Mouse (Mus musculus): ENCODE data around the gene Ski. TPM values are rescaled to one million over a fixed set of nuclear protein-coding genes. Genes with fewer than 3 reads are reported as not detected.

The Ski gene
- polyA plus RNA-seq, 1 experiment from 2014 or later = 24.4 TPM

DNA sequence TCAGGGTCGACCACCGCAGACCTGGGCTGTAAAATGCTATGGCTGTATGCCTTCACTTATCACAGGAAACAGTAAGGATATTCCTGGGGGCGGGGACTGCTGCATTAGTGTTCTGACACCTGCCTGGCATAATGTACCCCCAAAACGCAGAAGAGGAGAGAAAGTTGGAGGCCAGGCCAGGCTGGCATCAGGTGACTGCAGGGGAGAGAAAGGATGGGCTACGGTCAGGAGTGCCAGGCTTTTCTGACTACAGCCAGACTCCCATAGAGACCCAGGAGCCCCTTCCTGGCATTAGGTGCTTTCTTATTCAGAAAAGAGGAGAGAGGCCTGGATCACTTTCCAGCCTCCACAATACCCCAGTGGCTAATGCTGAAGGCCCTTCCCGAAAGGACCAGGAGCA is 17.1 kb upstream of the Ski start:
- Histone ChIP-seq H3K4me1 (replicated peaks; ENCODE audit: control insufficient read depth, insufficient read depth, low read length) (peaks cover 33% of the 10 kb centered on the region), H3K4me3 (ENCODE audit: low read depth, low read length) (no peak overlapping the region), H3K36me3 (ENCODE audit: control insufficient read depth, insufficient read depth, low read length) (no peaks in the 10 kb centered on the region), H3K9me3 (ENCODE audit: control insufficient read depth, low read length) (no peaks in the 10 kb centered on the region), H3K9ac (ENCODE audit: low read length) (no peak overlapping the region), H3K4me2 (ENCODE audit: low read length) (no peak overlapping the region), H3K27ac (ENCODE audit: low read depth) (no peak overlapping the region), H3K27me3 (replicated peaks; ENCODE audit: control insufficient read depth, insufficient read depth, low read length) (no peaks in the 10 kb centered on the region)
- no peak for DNase-seq (ENCODE audit: low spot score)
- no peak for ATAC-seq (replicated peaks; ENCODE audit: low FRiP score, low TSS enrichment, low read depth)
- WGBS = 61% methylated on average over 6 of the region's 6 CpGs

DNA sequence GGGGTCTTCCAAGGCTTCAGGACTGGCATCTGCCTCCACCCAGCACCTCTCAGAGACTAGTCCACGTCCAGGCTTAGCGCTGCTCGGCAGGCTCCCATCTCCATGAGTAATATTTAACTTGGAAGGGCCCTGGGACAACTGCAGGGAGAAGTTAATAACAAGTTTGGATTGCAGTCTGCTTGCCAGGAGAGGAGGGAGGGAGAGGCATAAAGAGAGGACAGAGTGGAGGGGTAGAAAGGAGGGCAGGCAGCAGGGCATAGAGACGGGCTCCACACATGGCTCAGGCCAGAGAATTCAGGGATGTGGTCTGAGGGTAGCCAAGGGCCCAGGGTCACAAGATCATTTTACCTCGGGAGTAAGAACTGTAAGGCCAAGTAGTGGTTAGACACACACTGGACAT is 15.9 kb upstream of the Ski start:
- ATAC-seq (replicated peaks; ENCODE audit: low FRiP score, low TSS enrichment, low read depth) (no peak), DNase-seq (ENCODE audit: low spot score) (no peak)
- peaks cover 45% of the 10 kb centered on the region for H3K4me1 ChIP-seq (replicated peaks; ENCODE audit: control insufficient read depth, insufficient read depth, low read length)
- no peak overlapping the region for H3K27ac ChIP-seq (ENCODE audit: low read depth)
- H3K36me3 ChIP-seq (ENCODE audit: control insufficient read depth, insufficient read depth, low read length) = no peaks in the 10 kb centered on the region
- H3K4me3 ChIP-seq (ENCODE audit: low read depth, low read length) = no peak overlapping the region
- H3K4me2 ChIP-seq (ENCODE audit: low read length) = no peak overlapping the region
- no peaks in the 10 kb centered on the region for H3K9me3 ChIP-seq (ENCODE audit: control insufficient read depth, low read length)
- WGBS = 60% methylated on average over 5 of the region's 5 CpGs
- H3K27me3 ChIP-seq (replicated peaks; ENCODE audit: control insufficient read depth, insufficient read depth, low read length) = no peaks in the 10 kb centered on the region
- H3K9ac ChIP-seq (ENCODE audit: low read length) = no peak overlapping the region

DNA sequence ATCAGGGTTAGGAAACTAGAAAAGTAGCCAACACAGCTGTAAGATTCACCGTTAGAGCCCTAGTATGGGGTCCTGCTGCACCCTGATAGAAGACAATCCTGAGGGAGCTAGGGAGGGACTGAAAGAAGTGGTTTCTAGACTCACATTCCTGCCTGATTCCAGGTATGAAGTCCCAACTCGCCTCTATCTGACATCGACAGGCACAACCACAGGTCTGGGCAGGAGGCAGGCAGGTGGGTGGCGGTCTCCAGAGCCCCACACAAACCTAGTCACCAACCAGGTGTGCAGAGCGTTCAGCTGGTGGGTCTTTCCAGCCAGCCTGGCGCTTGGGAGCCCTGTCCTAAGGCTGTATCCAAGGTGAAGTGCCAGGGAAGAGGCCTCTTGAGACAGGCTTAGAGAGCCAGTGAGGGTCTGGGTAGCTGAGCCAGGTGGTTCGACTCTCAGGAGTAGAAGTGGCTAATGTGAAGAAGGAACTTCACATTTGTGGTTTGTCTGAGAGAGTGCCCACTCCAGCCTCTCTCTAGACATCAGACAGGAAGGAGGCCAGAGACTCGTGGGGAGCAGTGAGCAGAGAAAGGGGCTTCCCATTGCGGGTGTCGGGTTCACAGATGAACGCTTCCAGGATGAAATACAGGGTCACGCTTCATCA is 14.5 kb upstream of the Ski start:
- no peak for ATAC-seq (replicated peaks; ENCODE audit: low FRiP score, low TSS enrichment, low read depth)
- Histone ChIP-seq H3K4me1 (replicated peaks; ENCODE audit: control insufficient read depth, insufficient read depth, low read length) (peaks cover 48% of the 10 kb centered on the region), H3K9ac (ENCODE audit: low read length) (no peak overlapping the region), H3K27me3 (replicated peaks; ENCODE audit: control insufficient read depth, insufficient read depth, low read length) (no peaks in the 10 kb centered on the region), H3K36me3 (ENCODE audit: control insufficient read depth, insufficient read depth, low read length) (no peaks in the 10 kb centered on the region), H3K4me2 (ENCODE audit: low read length) (no peak overlapping the region), H3K9me3 (ENCODE audit: control insufficient read depth, low read length) (no peaks in the 10 kb centered on the region), H3K27ac (ENCODE audit: low read depth) (peak overlapping the region; percentile 99), H3K4me3 (ENCODE audit: low read depth, low read length) (no peak overlapping the region)
- WGBS = 85% methylated on average over 12 of the region's 12 CpGs
- DNase-seq (ENCODE audit: low spot score) = no peak

DNA sequence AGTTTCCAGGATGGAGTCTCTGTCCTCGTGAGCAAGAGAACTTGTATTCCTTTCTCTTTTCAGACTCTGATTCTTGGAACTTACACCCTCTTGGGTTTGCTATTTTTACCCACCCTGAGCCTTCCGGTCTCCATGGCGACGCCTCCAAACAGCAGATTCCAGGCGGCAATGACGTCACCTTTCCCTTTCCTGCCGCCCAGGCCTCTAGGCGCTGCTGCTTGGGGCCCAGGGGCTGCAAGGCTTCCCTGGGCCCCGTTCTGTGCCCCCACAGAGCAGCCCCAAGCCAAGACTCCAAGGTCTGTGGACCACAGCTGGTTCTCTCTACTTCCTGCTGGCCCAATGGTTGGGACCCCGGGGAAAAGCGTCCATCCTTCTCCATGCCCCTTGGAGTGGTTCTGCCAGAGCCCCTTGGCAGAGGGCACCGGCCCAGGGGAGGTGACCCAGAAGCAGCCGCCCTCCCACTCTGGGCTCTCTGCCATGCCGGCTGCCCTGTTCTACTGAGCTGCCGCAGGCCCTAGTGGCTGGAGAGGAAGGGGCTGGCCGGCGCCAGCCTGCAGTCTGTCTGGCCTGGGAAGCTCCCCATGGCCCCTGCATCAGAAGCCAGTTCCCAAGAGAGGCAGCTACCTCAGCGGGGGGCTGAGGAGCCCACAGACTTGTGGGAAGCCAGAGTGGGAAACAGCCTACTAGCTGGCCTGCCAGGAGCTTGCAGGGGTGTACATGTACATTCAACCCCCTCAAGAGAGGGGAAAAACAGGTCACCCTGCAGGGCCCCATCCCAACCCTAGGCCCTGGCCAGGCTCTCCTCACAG is 13.1 kb upstream of the Ski start:
- peak; percentile 83 for ATAC-seq (replicated peaks; ENCODE audit: low FRiP score, low TSS enrichment, low read depth)
- H3K36me3 ChIP-seq (ENCODE audit: control insufficient read depth, insufficient read depth, low read length) = no peaks in the 10 kb centered on the region
- WGBS = 5% methylated on average over 18 of the region's 18 CpGs
- peak overlapping the region; percentile 49 for H3K9ac ChIP-seq (ENCODE audit: low read length)
- H3K27ac ChIP-seq (ENCODE audit: low read depth) = peak overlapping the region; percentile 99
- H3K4me1 ChIP-seq (replicated peaks; ENCODE audit: control insufficient read depth, insufficient read depth, low read length) = peaks cover 48% of the 10 kb centered on the region
- H3K27me3 ChIP-seq (replicated peaks; ENCODE audit: control insufficient read depth, insufficient read depth, low read length) = no peaks in the 10 kb centered on the region
- DNase-seq (ENCODE audit: low spot score) = peak; percentile 93
- no peaks in the 10 kb centered on the region for H3K9me3 ChIP-seq (ENCODE audit: control insufficient read depth, low read length)
- H3K4me2 ChIP-seq (ENCODE audit: low read length) = peak overlapping the region; percentile 36
- no peak overlapping the region; the same call in 1 of the 2 replicates for H3K4me3 ChIP-seq (ENCODE audit: low read depth, low read length)

DNA sequence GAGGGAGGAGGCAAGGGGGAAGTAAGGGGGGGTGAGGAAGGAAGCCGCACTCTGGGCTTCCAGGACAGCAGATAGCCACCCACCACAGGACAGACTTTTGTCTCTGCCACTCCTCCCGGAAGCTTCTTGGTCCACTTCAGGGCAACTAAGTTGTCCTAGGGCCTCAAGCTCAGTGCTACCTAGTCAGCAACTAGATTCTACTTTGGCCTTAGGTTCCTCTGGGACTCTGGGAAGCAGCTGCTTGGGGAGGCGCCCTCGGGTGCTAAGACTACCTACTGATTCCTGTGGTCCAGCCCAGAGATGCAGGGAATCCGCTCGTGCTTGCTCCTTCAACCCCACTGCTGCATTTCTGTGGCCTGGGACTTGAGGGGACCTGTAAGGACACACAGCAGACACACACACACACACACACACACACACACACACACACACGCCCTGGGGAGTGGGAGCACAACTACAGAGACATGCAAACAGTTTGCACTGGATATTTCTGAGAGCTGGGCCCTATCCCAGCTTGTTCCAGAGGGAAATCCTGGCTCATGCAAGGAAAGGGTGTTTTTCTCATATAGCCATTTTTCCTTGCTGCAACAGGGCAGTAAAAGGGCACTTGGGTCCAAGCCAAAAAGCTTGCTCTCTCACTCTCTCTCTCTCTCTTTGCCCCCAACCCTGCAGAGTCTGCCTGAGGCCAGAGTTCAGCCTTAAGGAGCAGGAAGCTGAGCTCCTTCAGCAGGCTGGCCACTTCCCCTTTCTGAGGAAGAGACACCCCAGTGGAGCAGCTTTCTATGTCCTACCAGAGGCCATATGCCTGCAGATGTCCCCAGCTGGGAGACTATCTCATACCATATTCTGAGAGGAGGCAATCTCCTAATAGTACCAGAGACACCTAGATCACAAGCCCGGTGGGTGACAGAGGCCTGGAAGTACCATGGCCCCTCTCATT is 12.2 kb upstream of the Ski start:
- H3K9me3 ChIP-seq (ENCODE audit: control insufficient read depth, low read length) = no peaks in the 10 kb centered on the region
- no peak overlapping the region for H3K4me3 ChIP-seq (ENCODE audit: low read depth, low read length)
- peaks cover 48% of the 10 kb centered on the region for H3K4me1 ChIP-seq (replicated peaks; ENCODE audit: control insufficient read depth, insufficient read depth, low read length)
- no peak for DNase-seq (ENCODE audit: low spot score)
- H3K4me2 ChIP-seq (ENCODE audit: low read length) = peak overlapping the region; percentile 36
- no peaks in the 10 kb centered on the region for H3K27me3 ChIP-seq (replicated peaks; ENCODE audit: control insufficient read depth, insufficient read depth, low read length)
- peak overlapping the region; percentile 49 for H3K9ac ChIP-seq (ENCODE audit: low read length)
- H3K27ac ChIP-seq (ENCODE audit: low read depth) = peak overlapping the region; percentile 99
- no peaks in the 10 kb centered on the region for H3K36me3 ChIP-seq (ENCODE audit: control insufficient read depth, insufficient read depth, low read length)
- peak; percentile 29 for ATAC-seq (replicated peaks; ENCODE audit: low FRiP score, low TSS enrichment, low read depth)
- 32% methylated on average over 8 of the region's 8 CpGs for WGBS

DNA sequence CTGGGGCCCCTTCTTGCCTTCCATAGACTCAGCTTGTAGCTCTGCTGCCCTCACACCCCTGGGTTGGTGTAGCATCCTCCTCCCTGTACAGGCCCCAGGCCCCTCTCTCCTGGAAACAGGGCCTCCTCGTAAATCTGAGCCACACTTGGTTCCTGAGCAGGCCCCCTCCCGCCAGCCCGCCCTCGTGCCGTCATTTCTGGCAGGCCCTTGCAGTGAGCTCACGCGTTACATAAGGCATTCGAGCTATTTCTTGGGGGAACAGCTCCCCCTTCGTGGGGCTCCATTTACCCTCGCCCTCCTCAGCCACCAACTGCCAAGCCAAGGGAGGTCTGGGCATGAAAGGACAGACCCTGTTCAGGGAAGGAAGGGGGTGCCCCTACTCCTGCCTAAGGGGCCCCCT is 11.5 kb upstream of the Ski start:
- H3K9ac ChIP-seq (ENCODE audit: low read length) = peak overlapping the region; percentile 36
- H3K27ac ChIP-seq (ENCODE audit: low read depth) = peak overlapping the region; percentile 99
- peak; percentile 85 for DNase-seq (ENCODE audit: low spot score)
- H3K4me3 ChIP-seq (ENCODE audit: low read depth, low read length) = no peak overlapping the region
- ATAC-seq (replicated peaks; ENCODE audit: low FRiP score, low TSS enrichment, low read depth) = peak; percentile 68
- peak overlapping the region; percentile 14; the same call in 1 of the 2 replicates for H3K4me2 ChIP-seq (ENCODE audit: low read length)
- no peaks in the 10 kb centered on the region for H3K9me3 ChIP-seq (ENCODE audit: control insufficient read depth, low read length)
- WGBS = 11% methylated on average over 10 of the region's 10 CpGs
- no peaks in the 10 kb centered on the region for H3K27me3 ChIP-seq (replicated peaks; ENCODE audit: control insufficient read depth, insufficient read depth, low read length)
- no peaks in the 10 kb centered on the region for H3K36me3 ChIP-seq (ENCODE audit: control insufficient read depth, insufficient read depth, low read length)
- peaks cover 45% of the 10 kb centered on the region for H3K4me1 ChIP-seq (replicated peaks; ENCODE audit: control insufficient read depth, insufficient read depth, low read length)

DNA sequence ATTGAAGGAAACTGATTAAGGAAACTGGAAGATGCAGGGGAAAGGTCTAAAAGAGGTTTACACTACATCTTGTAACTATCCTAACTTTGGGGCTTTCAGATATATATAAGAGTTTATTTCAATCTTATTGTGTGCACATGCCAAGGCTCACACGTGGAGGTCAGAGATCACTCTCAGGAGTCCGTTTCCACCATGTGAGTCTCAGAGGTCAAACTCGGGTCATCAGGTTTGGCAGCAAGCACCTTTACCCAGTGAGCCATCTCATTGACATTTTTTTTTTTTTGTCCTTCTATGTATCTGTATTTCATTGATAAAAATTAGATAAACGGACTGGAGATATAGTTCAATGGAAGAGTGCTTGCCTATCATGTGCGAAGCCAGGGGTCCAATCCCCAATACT is 6.1 kb upstream of the Ski start:
- H3K27ac ChIP-seq (ENCODE audit: low read depth) = no peak overlapping the region
- H3K4me3 ChIP-seq (ENCODE audit: low read depth, low read length) = no peak overlapping the region
- no peaks in the 10 kb centered on the region for H3K36me3 ChIP-seq (ENCODE audit: control insufficient read depth, insufficient read depth, low read length)
- no peak overlapping the region for H3K4me2 ChIP-seq (ENCODE audit: low read length)
- no peaks in the 10 kb centered on the region for H3K9me3 ChIP-seq (ENCODE audit: control insufficient read depth, low read length)
- ATAC-seq (replicated peaks; ENCODE audit: low FRiP score, low TSS enrichment, low read depth) (no peak), DNase-seq (ENCODE audit: low spot score) (no peak)
- WGBS = 67% methylated on average over 5 of the region's 5 CpGs
- H3K27me3 ChIP-seq (replicated peaks; ENCODE audit: control insufficient read depth, insufficient read depth, low read length) = no peaks in the 10 kb centered on the region
- H3K4me1 ChIP-seq (replicated peaks; ENCODE audit: control insufficient read depth, insufficient read depth, low read length) = peaks cover 11% of the 10 kb centered on the region
- no peak overlapping the region for H3K9ac ChIP-seq (ENCODE audit: low read length)

DNA sequence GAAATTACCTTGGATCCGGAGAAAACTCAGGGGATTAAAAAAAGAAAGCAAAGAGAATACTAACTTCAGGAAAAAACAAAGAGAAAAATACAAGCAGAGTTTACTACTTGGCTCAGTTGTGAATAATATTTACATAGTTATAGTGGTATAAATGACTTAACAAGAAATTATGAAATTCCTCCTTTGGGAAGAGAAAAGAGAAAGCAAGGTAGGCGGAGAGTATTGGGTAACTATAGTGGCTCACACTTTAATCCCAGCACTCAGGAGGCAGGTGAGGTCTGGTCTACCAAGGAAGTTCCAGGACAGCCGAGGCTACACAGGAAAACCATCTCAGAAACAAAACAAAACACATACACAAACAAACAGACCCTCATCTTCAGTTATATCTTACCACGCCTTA is 5.6 kb upstream of the Ski start:
- peaks cover 7% of the 10 kb centered on the region for H3K4me1 ChIP-seq (replicated peaks; ENCODE audit: control insufficient read depth, insufficient read depth, low read length)
- H3K4me2 ChIP-seq (ENCODE audit: low read length) = no peak overlapping the region
- DNase-seq (ENCODE audit: low spot score) (no peak), ATAC-seq (replicated peaks; ENCODE audit: low FRiP score, low TSS enrichment, low read depth) (no peak)
- no peak overlapping the region for H3K4me3 ChIP-seq (ENCODE audit: low read depth, low read length)
- H3K9ac ChIP-seq (ENCODE audit: low read length) = no peak overlapping the region
- 77% methylated on average over 4 of the region's 4 CpGs for WGBS
- H3K36me3 ChIP-seq (ENCODE audit: control insufficient read depth, insufficient read depth, low read length) = no peaks in the 10 kb centered on the region
- no peaks in the 10 kb centered on the region for H3K9me3 ChIP-seq (ENCODE audit: control insufficient read depth, low read length)
- no peak overlapping the region for H3K27ac ChIP-seq (ENCODE audit: low read depth)
- no peaks in the 10 kb centered on the region for H3K27me3 ChIP-seq (replicated peaks; ENCODE audit: control insufficient read depth, insufficient read depth, low read length)

Data from intestine, embryonic 14.5 days (tissue).